Mouse (Mus musculus): ENCODE measurements around the gene Veph1. TPM values are rescaled to one million over a fixed set of nuclear protein-coding genes. Genes with fewer than 3 reads are reported as not detected.

Gene Veph1
- polyA plus RNA-seq, 1 experiment from 2014 or later: 0.15 TPM

GRCm38 (mm10) chr3:66083856-66084255, 212.8 kb downstream of the Veph1 start:
- Histone ChIP-seq H3K4me3 (ENCODE audit: low read length) (no peak overlapping the region), H3K4me1 (ENCODE audit: control insufficient read depth, insufficient read depth, low read length) (no peaks in the 10 kb centered on the region), H3K9ac (ENCODE audit: low read depth, low read length) (no peak overlapping the region), H3K4me2 (ENCODE audit: low read depth, low read length) (no peak overlapping the region), H3K36me3 (ENCODE audit: control insufficient read depth, insufficient read depth, low read length) (no peaks in the 10 kb centered on the region), H3K27ac (ENCODE audit: low read length) (no peak overlapping the region), H3K27me3 (replicated peaks; ENCODE audit: control insufficient read depth, insufficient read depth, low read length) (no peaks in the 10 kb centered on the region), H3K9me3 (ENCODE audit: control insufficient read depth, low read length) (no peaks in the 10 kb centered on the region)
- 88% methylated on average over 3 of the region's 3 CpGs for WGBS
- no peak for ATAC-seq

GRCm38 (mm10) chr3:66083407-66083806, 213.2 kb downstream of the Veph1 start:
- no peak for ATAC-seq
- Histone ChIP-seq H3K4me1 (ENCODE audit: control insufficient read depth, insufficient read depth, low read length) (no peaks in the 10 kb centered on the region), H3K27ac (ENCODE audit: low read length) (no peak overlapping the region)

GRCm38 (mm10) chr3:66082975-66083374, 213.7 kb downstream of the Veph1 start:
- H3K4me1 ChIP-seq (ENCODE audit: control insufficient read depth, insufficient read depth, low read length): no peaks in the 10 kb centered on the region
- 78% methylated on average over 4 of the region's 4 CpGs for WGBS
- no peaks in the 10 kb centered on the region for H3K9me3 ChIP-seq (ENCODE audit: control insufficient read depth, low read length)
- H3K27ac ChIP-seq (ENCODE audit: low read length): no peak overlapping the region
- ATAC-seq: no peak
- no peak overlapping the region for H3K4me3 ChIP-seq (ENCODE audit: low read length)
- no peak overlapping the region for H3K9ac ChIP-seq (ENCODE audit: low read depth, low read length)
- H3K36me3 ChIP-seq (ENCODE audit: control insufficient read depth, insufficient read depth, low read length): no peaks in the 10 kb centered on the region
- no peak overlapping the region for H3K4me2 ChIP-seq (ENCODE audit: low read depth, low read length)
- H3K27me3 ChIP-seq (replicated peaks; ENCODE audit: control insufficient read depth, insufficient read depth, low read length): no peaks in the 10 kb centered on the region

More at GRCm38 (mm10) chr3:66083407-66083806, 213.2 kb downstream of the Veph1 start:
- Histone ChIP-seq H3K36me3 (ENCODE audit: control insufficient read depth, insufficient read depth, low read length) (no peaks in the 10 kb centered on the region), H3K4me2 (ENCODE audit: low read depth, low read length) (no peak overlapping the region), H3K9ac (ENCODE audit: low read depth, low read length) (no peak overlapping the region), H3K9me3 (ENCODE audit: control insufficient read depth, low read length) (no peaks in the 10 kb centered on the region), H3K4me3 (ENCODE audit: low read length) (no peak overlapping the region), H3K27me3 (replicated peaks; ENCODE audit: control insufficient read depth, insufficient read depth, low read length) (no peaks in the 10 kb centered on the region)
- WGBS: 65% methylated on average over 5 of the region's 5 CpGs

GRCm38 (mm10) chr3:66081363-66081736, 215.3 kb downstream of the Veph1 start:
- 64% methylated on average over 3 of the region's 3 CpGs for WGBS
- Histone ChIP-seq H3K9me3 (ENCODE audit: control insufficient read depth, low read length) (no peaks in the 10 kb centered on the region), H3K27me3 (replicated peaks; ENCODE audit: control insufficient read depth, insufficient read depth, low read length) (no peaks in the 10 kb centered on the region), H3K4me3 (ENCODE audit: low read length) (no peak overlapping the region), H3K4me1 (ENCODE audit: control insufficient read depth, insufficient read depth, low read length) (no peaks in the 10 kb centered on the region), H3K27ac (ENCODE audit: low read length) (no peak overlapping the region), H3K9ac (ENCODE audit: low read depth, low read length) (no peak overlapping the region), H3K4me2 (ENCODE audit: low read depth, low read length) (no peak overlapping the region), H3K36me3 (ENCODE audit: control insufficient read depth, insufficient read depth, low read length) (no peaks in the 10 kb centered on the region)
- ATAC-seq: no peak

- no peaks in the 10 kb centered on the region for H3K27me3 ChIP-seq (replicated peaks; ENCODE audit: control insufficient read depth, insufficient read depth, low read length)
- no peak overlapping the region for H3K27ac ChIP-seq (ENCODE audit: low read length)
- 78% methylated on average over 3 of the region's 4 CpGs for WGBS
- no peak overlapping the region for H3K4me3 ChIP-seq (ENCODE audit: low read length)
- no peak for ATAC-seq
- no peak overlapping the region for H3K4me2 ChIP-seq (ENCODE audit: low read depth, low read length)
- no peaks in the 10 kb centered on the region for H3K4me1 ChIP-seq (ENCODE audit: control insufficient read depth, insufficient read depth, low read length)
- H3K9ac ChIP-seq (ENCODE audit: low read depth, low read length): no peak overlapping the region
- no peaks in the 10 kb centered on the region for H3K36me3 ChIP-seq (ENCODE audit: control insufficient read depth, insufficient read depth, low read length)
- H3K9me3 ChIP-seq (ENCODE audit: control insufficient read depth, low read length): no peaks in the 10 kb centered on the region
Observed at GRCm38 (mm10) chr3:66080631-66081362, 215.8 kb downstream of the Veph1 start.

GRCm38 (mm10) chr3:66079886-66080285, 216.8 kb downstream of the Veph1 start:
- Histone ChIP-seq H3K36me3 (ENCODE audit: control insufficient read depth, insufficient read depth, low read length) (no peaks in the 10 kb centered on the region), H3K27me3 (replicated peaks; ENCODE audit: control insufficient read depth, insufficient read depth, low read length) (no peaks in the 10 kb centered on the region), H3K9ac (ENCODE audit: low read depth, low read length) (no peak overlapping the region), H3K4me2 (ENCODE audit: low read depth, low read length) (no peak overlapping the region), H3K4me1 (ENCODE audit: control insufficient read depth, insufficient read depth, low read length) (no peaks in the 10 kb centered on the region), H3K9me3 (ENCODE audit: control insufficient read depth, low read length) (no peaks in the 10 kb centered on the region), H3K4me3 (ENCODE audit: low read length) (no peak overlapping the region), H3K27ac (ENCODE audit: low read length) (no peak overlapping the region)
- 83% methylated on average over 4 of the region's 4 CpGs for WGBS
- no peak for ATAC-seq

GRCm38 (mm10) chr3:66078898-66079537, 217.6 kb downstream of the Veph1 start:
- peak; percentile 76; the same call in 1 of the 2 replicates for ATAC-seq
- Histone ChIP-seq H3K27ac (ENCODE audit: low read length) (no peak overlapping the region), H3K36me3 (ENCODE audit: control insufficient read depth, insufficient read depth, low read length) (no peaks in the 10 kb centered on the region), H3K27me3 (replicated peaks; ENCODE audit: control insufficient read depth, insufficient read depth, low read length) (no peaks in the 10 kb centered on the region), H3K4me2 (ENCODE audit: low read depth, low read length) (no peak overlapping the region), H3K4me1 (ENCODE audit: control insufficient read depth, insufficient read depth, low read length) (no peaks in the 10 kb centered on the region), H3K4me3 (ENCODE audit: low read length) (no peak overlapping the region), H3K9me3 (ENCODE audit: control insufficient read depth, low read length) (no peaks in the 10 kb centered on the region), H3K9ac (ENCODE audit: low read depth, low read length) (no peak overlapping the region)
- 50% methylated on average over 6 of the region's 6 CpGs for WGBS

GRCm38 (mm10) chr3:66078026-66078721, 218.5 kb downstream of the Veph1 start:
- Histone ChIP-seq H3K9me3 (ENCODE audit: control insufficient read depth, low read length) (no peaks in the 10 kb centered on the region), H3K9ac (ENCODE audit: low read depth, low read length) (no peak overlapping the region), H3K4me1 (ENCODE audit: control insufficient read depth, insufficient read depth, low read length) (no peaks in the 10 kb centered on the region), H3K4me3 (ENCODE audit: low read length) (no peak overlapping the region), H3K27ac (ENCODE audit: low read length) (no peak overlapping the region), H3K4me2 (ENCODE audit: low read depth, low read length) (no peak overlapping the region), H3K27me3 (replicated peaks; ENCODE audit: control insufficient read depth, insufficient read depth, low read length) (no peaks in the 10 kb centered on the region), H3K36me3 (ENCODE audit: control insufficient read depth, insufficient read depth, low read length) (no peaks in the 10 kb centered on the region)
- WGBS: 83% methylated on average over 23 of the region's 23 CpGs
- no peak for ATAC-seq

- H3K4me3 ChIP-seq (ENCODE audit: low read length): no peak overlapping the region
- no peak for ATAC-seq
- no peaks in the 10 kb centered on the region for H3K9me3 ChIP-seq (ENCODE audit: control insufficient read depth, low read length)
- no peaks in the 10 kb centered on the region for H3K4me1 ChIP-seq (ENCODE audit: control insufficient read depth, insufficient read depth, low read length)
- 93% methylated on average over 1 of the region's 1 CpGs for WGBS
- H3K4me2 ChIP-seq (ENCODE audit: low read depth, low read length): no peak overlapping the region
- H3K27me3 ChIP-seq (replicated peaks; ENCODE audit: control insufficient read depth, insufficient read depth, low read length): no peaks in the 10 kb centered on the region
- no peaks in the 10 kb centered on the region for H3K36me3 ChIP-seq (ENCODE audit: control insufficient read depth, insufficient read depth, low read length)
- no peak overlapping the region for H3K27ac ChIP-seq (ENCODE audit: low read length)
- no peak overlapping the region for H3K9ac ChIP-seq (ENCODE audit: low read depth, low read length)
Observed at GRCm38 (mm10) chr3:66070274-66070673, 226.4 kb downstream of the Veph1 start.

All from intestine, embryonic 16.5 days (tissue).